Mouse (Mus musculus) A20 (cell line): ENCODE results near the gene Ubac1.

Experiments used
- DNase-seq: peaks from one replicate; pipeline ENCODE4 v3.0.0-alpha.2; 2011; ENCODE audit warnings: low read depth, low spot score

The Ubac1 gene

DNA sequence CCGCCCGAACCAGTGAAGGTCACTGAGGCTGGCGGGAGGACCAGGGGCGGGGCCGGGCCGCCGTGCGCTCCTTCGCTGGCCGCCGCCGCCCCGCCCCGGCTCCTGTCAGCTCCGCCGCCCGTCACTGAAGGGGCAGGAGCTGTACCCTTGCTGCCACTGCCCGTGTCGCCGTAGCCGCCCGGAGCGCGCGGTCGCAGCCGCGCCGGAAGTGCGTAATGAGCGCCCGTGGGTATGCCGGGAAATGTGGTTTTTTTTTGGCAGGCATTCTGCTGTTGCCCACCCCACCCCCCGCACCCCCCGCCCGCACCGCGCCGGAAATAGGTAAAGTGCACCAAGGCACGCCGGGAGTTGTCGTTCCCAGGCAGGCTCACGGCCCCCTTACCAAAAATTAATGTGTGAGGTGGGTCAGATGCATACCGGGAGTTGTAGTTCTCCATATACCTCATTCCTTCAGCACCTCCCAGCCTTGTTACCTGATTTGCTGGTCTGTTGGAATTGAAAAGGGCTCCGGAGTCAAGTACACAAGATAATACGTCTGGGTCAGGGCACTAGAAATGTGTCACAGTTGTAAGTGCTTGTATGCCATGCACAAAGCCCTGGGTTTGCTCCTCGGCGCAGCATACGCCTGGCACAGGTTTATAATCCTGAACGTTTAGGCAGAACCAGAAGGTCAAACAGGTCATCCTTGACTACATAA is at the start of gene Ubac1:
Gene Ubac1, minus strand, starts transcription at position 187 of the 697 bp plus-strand sequence.
- DNase-seq, result peak; percentile 95

DNA sequence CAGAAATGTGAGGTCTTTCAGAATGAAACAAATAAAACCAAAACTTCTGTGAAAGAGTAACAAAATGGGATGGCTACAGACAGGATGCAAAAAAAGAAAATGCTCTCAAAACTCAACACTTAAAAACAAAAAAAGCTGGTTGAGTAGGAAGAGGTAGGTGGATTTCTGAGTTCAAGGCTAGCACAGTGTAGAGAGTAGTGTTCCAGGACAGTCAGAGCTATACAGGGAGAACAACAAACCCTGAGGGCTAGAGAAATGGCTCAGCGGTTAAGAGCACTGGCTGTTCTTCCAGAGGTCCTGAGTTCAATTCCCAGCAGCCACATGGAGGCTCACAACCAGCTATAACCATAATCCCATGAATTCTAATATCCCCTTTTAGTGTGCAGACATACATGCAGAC is 47.0 kb upstream of the Ubac1 start:
- no peak for DNase-seq

DNA sequence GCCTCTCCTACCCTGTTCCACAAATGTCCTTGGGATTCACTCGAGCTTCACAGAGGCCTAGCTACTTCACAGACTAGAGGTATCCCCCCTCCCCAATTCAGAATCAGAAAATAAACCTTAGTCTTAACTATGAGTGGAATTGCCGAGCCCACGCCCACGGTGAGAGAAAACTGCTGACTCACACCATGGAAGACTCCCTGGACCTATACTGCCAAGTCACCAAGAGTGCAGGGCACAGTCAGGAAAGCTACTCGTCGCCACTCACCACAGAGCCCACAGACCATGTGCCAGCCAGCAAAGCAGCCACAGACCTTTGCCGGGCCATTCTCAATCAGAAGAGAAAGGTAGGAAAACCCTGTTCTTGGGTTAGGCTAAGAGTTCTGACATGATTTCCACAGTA is 46.6 kb upstream of the Ubac1 start:
- DNase-seq, result no peak

DNA sequence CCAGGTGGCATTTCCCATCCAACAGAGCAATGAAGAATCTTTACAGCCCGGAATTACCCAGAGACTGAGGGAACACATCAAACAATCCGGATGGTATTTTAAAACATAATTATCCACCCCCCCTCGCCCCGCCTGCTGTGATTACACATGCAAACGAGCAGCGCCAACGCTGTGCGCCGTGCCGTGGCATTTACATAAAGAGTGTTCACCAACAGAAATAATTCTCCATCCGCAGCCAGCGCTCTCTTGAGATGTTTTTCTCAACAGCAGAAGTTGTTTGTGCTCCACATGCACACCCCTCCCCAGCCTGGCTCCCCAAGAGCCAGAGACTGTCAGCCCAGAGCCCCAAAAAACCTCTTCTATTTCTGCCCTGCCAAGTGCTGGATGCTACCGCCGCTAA is 45.0 kb upstream of the Ubac1 start:
- DNase-seq, result peak; percentile 92

DNA sequence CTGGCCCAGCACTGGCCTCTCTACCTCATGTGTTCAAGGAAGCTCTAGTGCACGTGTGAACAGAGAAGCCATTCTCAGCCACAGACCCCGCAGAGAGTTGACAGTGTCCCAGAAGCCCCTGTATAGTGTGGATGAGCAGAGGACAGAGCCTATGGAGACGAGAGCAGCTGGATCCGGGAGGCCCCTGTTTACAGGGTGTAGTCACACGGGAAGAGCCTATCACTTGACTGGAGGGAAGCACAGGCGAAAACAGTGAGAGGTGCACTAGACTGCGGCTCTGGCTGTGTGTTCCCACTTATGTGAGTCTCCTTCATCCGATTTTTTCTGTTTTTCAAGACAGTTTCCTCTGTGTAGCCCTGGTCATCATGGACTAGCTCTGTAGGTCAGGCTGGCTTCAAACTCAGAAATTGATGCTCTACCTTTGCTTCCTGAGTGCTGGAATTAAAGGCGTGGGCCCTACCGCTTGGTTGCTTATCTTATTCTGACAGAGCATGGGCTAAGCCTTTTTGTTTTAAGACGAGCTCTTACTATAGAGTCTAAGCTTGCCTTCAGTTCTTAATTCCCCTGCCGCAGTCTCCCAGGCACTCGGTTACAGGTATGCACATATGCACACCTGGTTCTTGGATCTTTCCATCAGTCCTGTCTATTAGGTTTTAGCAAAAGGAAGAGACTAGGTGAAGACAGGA is 41.3 kb upstream of the Ubac1 start:
- DNase-seq, result peak; percentile 30

DNA sequence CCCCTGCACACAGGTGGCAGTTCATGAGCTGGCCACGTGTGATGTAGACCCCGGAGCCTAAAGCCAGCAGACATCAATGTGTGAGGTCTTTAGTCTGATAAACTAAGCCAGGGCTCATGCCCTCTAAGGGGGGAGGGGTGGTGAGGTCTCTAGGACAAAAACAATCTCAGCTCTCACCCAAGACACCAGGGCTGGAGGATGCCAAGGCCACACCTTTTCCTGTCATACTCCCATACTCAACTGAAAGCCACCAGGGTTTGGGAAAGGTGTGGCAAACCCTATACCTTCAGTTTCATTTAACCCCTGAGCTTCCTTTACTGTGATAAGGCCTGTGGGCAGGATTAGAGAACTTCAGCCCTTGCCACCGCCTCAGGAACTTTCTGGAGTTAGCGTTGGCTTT is 40.7 kb upstream of the Ubac1 start:
- peak; percentile 73 for DNase-seq

DNA sequence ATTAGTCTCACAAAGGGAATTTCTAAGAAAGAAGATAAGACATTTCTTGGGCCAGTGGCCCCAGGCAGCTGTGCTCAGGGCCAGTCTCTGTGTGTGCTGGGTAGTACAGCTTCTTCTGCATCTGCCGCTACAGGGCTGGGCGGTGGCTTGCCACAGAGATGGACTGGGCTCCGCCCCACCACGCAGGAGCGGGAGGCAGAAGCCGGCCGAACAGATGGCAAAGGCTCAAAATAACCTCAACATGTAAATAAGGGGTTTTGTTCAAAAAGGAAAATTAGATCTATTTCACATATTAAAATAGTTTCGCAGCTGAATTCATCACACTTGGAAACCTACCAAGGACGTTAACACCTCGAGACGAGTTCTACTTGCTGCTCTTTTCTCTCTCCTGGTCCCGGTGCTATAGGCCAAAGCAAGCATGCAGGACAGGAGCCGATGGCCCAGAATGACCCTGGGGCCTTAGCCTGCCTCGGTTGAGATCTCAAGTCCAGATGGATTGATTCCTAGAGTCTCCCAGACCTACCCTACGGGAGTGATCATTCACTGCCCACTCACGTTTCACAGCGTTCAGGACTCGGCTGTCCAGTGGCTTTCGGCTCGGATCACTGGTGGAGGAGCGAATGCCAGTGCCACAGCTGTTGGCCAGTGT is 39.6 kb upstream of the Ubac1 start:
- DNase-seq, result peak; percentile 95

DNA sequence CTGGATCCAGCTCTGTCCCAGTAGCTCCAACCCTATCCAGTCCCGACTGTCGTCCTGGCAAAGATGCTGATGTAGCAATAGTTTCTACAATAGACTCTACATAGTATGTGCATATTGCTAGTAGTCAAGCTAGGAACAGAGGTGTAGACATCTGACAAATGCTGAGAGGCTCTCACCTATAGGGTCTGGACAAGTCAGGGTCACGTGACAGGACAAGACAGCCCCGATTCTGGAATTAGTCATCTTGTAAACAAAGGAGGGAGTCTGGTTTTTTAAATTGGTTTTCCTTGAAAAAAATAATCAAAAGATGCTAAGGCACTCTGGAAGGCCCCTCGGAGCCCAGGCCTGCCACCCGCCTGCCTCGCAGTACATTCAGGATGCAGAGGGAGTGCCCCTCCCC is 35.5 kb upstream of the Ubac1 start:
- no peak for DNase-seq

DNA sequence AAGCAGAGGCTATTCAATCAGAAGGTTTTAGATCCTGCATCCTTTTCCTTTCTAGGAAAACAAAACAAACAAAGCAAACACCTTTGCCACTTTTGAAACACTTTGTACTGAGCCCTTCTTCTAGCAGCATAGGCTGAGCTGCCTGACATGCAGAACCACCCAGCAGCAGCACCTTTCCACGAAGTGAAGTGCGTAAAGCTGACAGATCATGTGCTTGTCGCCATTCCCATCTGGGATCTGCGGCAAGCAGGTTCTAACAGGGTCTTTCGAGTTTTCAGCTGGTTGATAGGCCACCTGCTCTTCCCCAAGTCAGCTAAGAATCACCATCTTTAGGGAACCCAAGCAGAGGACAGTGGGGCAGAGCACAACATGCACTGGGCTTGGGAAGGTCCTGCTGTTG is 34.7 kb upstream of the Ubac1 start:
- no peak for DNase-seq

DNA sequence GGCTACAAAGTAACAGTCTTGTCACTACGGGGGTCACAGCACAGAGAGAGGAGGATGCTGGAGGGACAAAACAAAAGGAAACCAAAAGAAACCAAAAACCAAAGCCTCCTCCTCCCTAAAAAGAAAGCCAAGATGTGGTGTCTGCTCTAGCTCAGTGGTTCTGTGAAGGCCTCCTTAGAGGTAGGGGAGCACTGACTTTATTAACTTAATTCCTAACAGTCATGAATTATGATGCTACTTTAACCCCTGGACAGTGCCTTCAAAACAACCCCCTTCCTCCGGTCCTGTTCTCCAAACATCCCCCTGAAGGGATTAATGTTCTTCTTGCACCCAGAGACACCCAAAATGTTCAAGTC is 34.2 kb upstream of the Ubac1 start:
- peak; percentile 26 for DNase-seq

DNA sequence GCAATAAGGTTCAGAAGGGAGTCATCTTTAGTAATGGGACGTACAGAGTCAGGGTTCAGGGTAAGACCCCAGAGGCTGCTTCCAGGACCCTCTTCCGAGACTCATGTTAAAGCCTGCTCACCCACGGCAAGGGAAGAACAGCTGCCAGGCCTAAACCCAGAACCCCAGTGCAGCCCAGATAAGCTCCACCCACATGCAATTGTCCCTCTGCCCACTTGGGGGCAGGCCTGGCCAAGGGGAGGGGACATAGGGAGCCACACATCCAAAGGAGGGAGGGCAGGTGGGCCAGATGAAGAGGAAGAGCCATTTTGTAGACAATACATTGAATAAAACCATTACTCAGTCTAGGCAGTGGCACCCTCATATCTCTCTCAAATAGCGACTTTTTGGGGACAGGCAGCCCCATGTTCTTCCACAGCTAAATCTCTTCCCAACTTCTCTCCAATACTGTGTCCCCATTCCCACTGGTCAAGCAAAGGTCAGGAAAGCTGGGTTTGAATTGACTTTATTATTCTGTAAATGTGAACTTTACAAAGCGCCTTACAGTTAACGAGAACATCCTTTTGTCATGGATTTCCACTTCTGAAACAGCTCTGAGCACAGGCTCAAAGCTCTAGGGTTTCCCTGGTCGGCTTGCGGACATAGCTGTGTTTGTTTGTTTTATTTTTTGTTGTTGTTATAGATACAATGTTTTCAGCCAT is 33.6 kb upstream of the Ubac1 start:
- peak; percentile 92 for DNase-seq

DNA sequence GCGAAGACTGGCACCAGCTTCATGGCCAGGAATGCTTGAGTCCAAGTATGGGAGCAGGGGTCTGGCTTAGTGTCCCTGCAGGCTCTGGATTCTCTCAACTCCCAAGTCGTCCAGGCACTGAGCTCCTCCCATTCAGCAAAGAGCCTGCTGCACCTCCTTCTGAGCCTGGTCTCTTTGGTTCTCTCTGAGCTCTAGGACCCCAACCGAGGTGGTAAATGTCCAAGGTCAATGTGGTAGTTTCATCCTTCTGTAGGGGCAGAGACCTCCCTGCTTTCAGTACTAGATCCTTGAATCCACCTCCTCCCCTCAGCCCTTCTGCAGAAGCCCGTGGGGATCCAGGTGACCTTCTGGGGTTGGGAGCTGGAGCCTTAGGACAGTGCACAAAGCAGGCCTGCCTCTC is 31.3 kb upstream of the Ubac1 start:
- DNase-seq, result no peak

DNA sequence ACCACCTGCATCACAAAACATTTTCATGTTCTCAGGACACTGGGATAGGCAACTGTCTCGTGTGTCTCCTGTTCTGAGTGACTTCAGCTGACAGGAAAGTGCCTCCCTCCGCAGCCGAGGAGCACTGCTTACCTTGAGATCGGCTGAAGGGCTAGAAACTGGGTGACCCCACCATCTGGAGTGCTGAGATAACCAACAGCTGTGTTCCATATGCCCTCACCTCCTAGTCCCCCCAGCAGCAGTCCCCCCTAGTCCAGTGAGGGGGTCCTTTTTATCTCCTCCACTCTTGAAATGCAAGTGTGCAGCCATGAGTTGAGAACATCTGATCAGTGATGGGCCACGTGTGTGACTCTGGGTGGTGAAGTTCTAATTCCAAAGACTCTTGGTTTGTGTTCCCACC is 27.3 kb upstream of the Ubac1 start:
- DNase-seq, result no peak

DNA sequence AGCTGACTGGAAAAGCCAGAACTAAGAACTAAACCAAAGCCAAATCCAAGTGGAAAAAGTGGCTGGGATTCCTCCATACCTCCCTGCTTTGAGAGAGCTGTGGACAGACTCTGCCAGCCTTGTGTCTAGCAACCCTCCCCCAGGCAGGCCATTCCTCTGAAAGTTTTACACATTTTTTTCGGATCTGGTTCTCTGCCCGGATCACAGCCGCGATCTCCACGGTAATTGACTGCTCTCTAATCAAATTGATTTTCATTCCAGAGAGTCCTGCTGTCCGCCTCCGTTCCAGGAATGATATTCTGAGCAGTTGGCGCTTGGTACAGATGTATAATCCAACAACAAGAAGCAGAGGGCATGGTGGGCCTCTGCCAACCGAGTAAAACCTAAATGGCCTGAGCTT is 22.7 kb upstream of the Ubac1 start:
- no peak for DNase-seq

DNA sequence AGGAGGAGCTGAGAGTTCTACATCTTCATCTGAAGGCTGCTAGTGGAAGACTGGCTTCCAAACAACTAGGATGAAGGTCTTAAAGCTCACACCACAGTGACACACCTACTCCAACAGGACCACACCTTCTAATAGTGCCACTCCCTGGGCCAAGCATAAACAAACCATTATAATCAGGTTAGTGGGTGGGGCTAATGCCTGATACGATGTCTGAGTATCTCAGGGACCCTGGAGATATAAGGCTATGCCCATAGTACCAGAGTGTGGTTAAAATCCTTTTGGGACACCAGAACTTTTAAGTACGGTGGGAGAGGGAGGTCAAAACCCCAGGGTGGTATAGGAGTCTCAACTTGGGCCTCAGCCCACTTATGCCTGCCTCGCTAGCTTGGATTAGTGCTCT is 21.1 kb upstream of the Ubac1 start:
- DNase-seq, result no peak

DNA sequence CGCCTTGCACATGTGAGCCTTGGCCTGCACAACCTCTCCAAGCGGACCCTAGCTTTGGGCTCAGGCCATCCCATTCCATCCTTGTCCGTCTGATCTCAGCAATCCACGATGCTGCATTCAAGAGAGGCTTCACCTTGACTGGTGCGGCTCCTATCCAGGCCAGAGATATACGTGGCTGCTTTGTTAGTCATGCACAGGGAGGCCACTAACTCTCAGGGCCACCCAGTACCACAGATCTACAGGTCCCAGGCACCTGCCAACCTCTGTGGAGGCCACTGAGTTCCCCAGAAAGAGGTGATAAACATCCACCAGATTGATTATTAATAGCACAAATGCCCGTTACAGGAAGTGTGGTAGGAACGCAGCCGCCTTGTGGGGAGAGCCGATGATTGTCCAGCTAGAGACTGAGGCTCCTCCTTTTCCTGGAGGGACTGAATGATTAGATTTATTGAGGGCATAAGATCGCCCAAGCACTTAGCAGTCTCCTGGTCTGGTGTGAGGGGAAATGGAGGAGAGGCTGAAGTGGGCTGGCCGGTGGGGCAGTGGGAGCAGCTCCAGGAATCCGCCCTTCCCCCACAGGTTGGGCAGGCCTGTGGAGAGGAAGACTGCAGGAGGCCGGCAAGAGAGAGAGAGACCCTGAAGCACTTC is 19.7 kb upstream of the Ubac1 start:
- no peak for DNase-seq

DNA sequence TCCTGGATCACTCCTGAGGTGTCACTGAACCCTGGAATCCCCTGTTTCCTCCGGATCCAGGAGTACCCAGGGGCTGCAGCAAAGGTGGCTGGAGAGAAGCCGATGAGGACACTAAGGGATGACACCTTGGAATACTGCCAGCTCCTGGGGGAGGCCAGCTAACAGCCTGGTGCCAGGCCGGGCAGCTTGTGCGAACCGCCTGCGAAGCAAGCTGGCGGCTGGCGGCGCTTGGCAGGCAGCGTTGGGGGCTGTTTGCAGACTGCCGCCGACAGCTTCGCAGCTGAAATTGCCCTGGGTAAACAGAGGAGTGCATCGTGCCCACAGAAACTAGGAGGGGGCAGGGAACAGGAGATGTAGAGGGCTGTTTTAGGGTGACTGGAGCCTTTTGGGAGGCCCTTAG is 18.4 kb upstream of the Ubac1 start:
- no peak for DNase-seq

DNA sequence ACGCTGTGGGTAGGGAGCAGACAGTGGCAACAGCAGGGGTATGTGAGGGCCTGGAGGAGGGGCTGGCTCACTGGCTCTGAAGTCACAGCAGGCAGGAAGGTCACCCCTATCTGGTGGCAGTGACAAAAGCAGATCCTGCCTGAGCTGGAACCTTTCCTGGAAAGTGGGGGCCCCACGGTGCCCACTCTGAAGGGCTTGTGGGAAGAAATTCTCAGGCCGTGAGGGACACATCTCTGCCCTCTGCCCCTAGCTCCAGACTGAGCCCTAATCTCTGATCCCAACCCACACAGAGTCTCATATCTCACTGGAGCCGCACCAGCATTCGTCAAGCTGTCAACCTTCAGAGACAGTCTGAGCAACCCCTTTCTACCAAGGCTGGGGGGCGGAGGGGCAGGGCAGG is 15.8 kb upstream of the Ubac1 start:
- DNase-seq, result no peak

DNA sequence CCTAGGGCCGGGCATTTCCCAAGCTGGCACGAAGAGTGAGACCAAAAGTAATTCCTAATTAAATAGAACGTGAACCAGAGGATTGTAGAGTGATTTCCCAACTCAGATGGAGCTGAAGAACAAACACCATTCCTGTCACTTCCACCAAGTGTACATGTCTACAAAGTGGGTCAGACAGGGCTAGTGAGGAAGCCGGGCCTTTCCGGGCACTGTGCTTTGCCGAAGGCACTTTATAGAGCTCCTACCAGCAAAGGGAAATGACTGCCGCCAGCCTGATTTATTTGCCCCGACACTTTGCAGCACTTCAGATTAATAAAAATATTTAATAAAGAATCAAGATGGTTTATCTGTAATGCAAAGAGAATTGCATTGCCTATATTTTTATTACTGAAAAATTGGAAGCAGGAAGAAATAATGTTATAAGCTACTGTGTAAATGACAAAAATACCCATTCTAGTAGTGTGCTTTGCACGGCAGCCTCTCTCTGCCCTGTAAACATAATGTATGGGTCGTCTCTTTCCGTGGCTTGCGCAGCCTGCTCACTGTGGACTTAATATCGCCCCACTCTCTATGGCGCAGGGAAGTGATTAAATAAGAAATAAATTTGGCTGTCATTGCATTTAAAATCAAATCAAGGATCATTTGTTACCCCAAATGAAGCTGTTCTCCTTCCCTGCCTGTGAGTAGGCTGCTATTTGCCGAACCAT is 12.9 kb upstream of the Ubac1 start:
- DNase-seq, result no peak

DNA sequence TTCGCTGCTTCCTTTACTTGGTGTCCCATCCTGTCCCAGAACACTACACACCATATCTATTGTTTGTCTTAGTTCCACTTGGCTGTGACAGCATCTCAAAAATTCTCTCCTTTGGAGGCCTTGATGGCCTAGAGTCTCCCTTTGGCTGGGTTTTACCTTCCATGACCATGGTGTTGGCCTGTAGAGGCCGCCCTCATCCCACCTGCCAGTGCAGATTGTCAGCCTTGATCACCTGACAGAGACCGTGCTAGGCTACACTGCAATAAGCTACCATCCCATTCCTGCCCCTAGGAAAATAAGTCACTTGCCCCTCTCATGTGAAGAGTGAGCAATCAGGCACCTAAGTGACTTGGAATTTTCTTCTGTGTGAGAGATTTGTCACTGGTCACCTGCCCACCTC is 8.7 kb upstream of the Ubac1 start:
- peak; percentile 43 for DNase-seq
